In the genomic region with DNA sequence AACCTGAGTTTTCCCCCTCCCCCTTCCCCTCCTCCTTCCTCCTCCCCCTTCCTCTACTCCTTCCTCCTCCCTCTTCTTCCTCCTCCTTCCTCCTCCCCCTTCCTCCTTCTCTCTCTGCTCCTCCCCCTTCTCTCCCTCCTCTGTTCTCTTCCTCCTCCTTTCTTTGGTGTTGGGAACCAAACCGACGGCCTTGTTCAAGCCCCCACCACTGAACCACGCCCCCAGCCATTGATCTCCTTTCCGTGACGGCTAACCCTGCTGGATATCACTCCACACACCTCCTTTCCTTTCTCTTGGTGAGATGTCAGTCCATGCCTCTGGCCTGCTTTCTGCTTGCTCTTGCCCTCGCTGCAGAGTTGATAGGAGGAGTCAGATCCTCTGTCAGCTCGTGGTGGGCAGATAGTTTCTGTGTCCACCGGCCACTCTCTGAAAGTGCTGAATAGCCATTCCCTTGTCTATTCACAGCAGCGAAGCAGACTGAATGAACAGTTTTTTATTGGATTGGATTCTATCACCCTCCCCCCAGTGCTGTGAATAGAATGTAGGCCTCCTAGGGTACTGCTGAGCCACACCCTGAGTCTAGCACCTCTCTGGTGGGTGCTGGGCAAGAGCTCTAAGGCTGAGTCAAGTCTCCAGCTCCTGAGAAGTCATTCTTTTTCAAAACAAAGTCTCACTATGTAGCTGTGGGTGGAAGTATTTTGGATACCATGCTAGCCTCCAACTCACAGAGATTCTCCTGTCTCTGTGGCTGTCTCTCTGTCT, we compare ENCODE assay signal across 8 mouse cellular contexts. TPM values are rescaled to one million over a fixed set of nuclear protein-coding genes. Genes with fewer than 3 reads are reported as not detected.
DNase-seq lines count a peak whose midpoint lies in the region; ATAC-seq lines count a peak whose summit lies in the region.

TSS of gene Tmem40 (minus strand) at position 416 of the 762 bp plus-strand sequence.

- H3K4me3 ChIP-seq in heart, embryonic 15.5 days, result no peak within 1 kb of the TSS
- H3K4me3 ChIP-seq in hindbrain, embryonic 12.5 days, result no peak within 1 kb of the TSS

- no peaks in the 10 kb centered on the region for H3K9me3 ChIP-seq in heart, embryonic 15.5 days (replicated peaks)
- no peaks in the 10 kb centered on the region for H3K9me3 ChIP-seq in hindbrain, embryonic 12.5 days (replicated peaks)

- intact Hi-C loops in heart, postnatal 10 days (cut with DNase I), result no loop called here

- H3K4me2 ChIP-seq in heart, embryonic 15.5 days, result 0 out of 2 replicates have a peak within 1 kb of the TSS, but pooled peaks have one; percentile 5
- H3K4me2 ChIP-seq in hindbrain, embryonic 12.5 days (replicated peaks), result peak within 1 kb of the TSS; percentile 13

- peak within 1 kb of the TSS; percentile 92 for H3K27ac ChIP-seq in heart, embryonic 15.5 days
- H3K27ac ChIP-seq in hindbrain, embryonic 12.5 days, result peak within 1 kb of the TSS; percentile 64

- whole genome bisulfite sequencing in heart, embryonic 15.5 days, result 6% methylated on average over 9 of the region's 9 CpGs
- 2% methylated on average over 9 of the region's 9 CpGs for WGBS in hindbrain, embryonic 12.5 days

- no peak within 1 kb of the TSS for H3K9ac ChIP-seq in heart, embryonic 15.5 days
- no peak within 1 kb of the TSS for H3K9ac ChIP-seq in hindbrain, embryonic 12.5 days

- ATAC-seq in heart, embryonic 15.5 days (replicated peaks; ENCODE audit: insufficient number of reproducible peaks, insufficient read depth, low FRiP score, low read depth), result no peak
- no peak for ATAC-seq in hindbrain, embryonic 12.5 days (ENCODE audit: low FRiP score)

- no peaks in the 10 kb centered on the region for H3K27me3 ChIP-seq in heart, embryonic 15.5 days
- no peaks in the 10 kb centered on the region for H3K27me3 ChIP-seq in hindbrain, embryonic 12.5 days

- no peak for DNase-seq in heart, postnatal 10 days
- peak; percentile 33 for DNase-seq in Muller cell, postnatal 12 days (ENCODE audit: inconsistent ontology term)
- peak; percentile 30 to 38 for DNase-seq in lung, postnatal 4 days
- peak; percentile 27 to 32 for DNase-seq in thymus, postnatal 10 days (ENCODE audit: low spot score in 2 of 2)
- DNase-seq in gastrocnemius, postnatal 25 days, result no peak
- DNase-seq in right cerebral cortex, postnatal 14 days, result no peak

- H3K4me1 ChIP-seq in heart, embryonic 15.5 days (replicated peaks), result peaks cover 40% of the 10 kb centered on the region
- H3K4me1 ChIP-seq in hindbrain, embryonic 12.5 days, result peaks cover 25% of the 10 kb centered on the region

- no peaks in the 10 kb centered on the region for H3K36me3 ChIP-seq in heart, embryonic 15.5 days
- H3K36me3 ChIP-seq in hindbrain, embryonic 12.5 days, result no peaks in the 10 kb centered on the region

RNA-seq across cellular contexts. Expression of gene Tmem40, which starts in this region (rescaled TPM):
- 1.3 and 1.7 TPM in 2 replicates for polyA plus RNA-seq in heart, embryonic 15.5 days (2015; fragmentation: Nextera tagmentation; extraction: Ambion mirVana)
- total RNA-seq in heart, postnatal 10 days (2021), result under 1 TPM; 0.60 TPM
- polyA plus RNA-seq in hindbrain, embryonic 12.5 days (2016; fragmentation: Nextera tagmentation; extraction: Ambion mirVana), result 1.1 and 2.0 TPM in 2 replicates
- under 1 TPM; 0.35 to 0.43 TPM for total RNA-seq in gastrocnemius, postnatal 25 days (2021)

Comparison
In these comparisons a context has a peak if more than half of its experiments do, and no peak if none do; other contexts are left out.
1. DNase-seq: peak in Muller cell, postnatal 12 days (single experiment), lung, postnatal 4 days (2 of 2) and thymus, postnatal 10 days (2 of 2); none in heart, postnatal 10 days (0 of 2), gastrocnemius, postnatal 25 days (single experiment) and right cerebral cortex, postnatal 14 days (single experiment).